Mouse (Mus musculus) forelimb bud, embryonic 11.5 days (tissue): Measurements from ENCODE around the gene Ap4m1.
A peak's percentile ranks its signal among the peaks of the same experiment; 100 is the strongest.

ENCODE experiments used
- DNase-seq: peaks from one replicate; pipeline ENCODE4 v3.0.0-alpha.2; 2012; ENCODE audit warnings: low read depth, low spot score

Gene Ap4m1

GRCm38 (mm10) chr5:138171695-138172491 is at the start of gene Ap4m1, which contains the start of gene Mcm7:
Gene Ap4m1, plus strand, starts transcription at chr5:138172002.
Gene Mcm7, minus strand, starts transcription at chr5:138172422.
- peak; percentile 96 for DNase-seq

GRCm38 (mm10) chr5:138132425-138133064 is 39.3 kb upstream of the Ap4m1 start:
- DNase-seq = no peak

- no peak for DNase-seq
Observed at GRCm38 (mm10) chr5:138137257-138137656, 34.5 kb upstream of the Ap4m1 start.

GRCm38 (mm10) chr5:138137935-138138549 is 33.8 kb upstream of the Ap4m1 start:
- peak; percentile 56 for DNase-seq

GRCm38 (mm10) chr5:138138585-138138984 is 33.2 kb upstream of the Ap4m1 start:
- no peak for DNase-seq

- no peak for DNase-seq
Observed at GRCm38 (mm10) chr5:138154390-138154789, 17.4 kb upstream of the Ap4m1 start.

GRCm38 (mm10) chr5:138155443-138155976 is 16.3 kb upstream of the Ap4m1 start, which contains the start of gene Zfp113:
Gene Zfp113, minus strand, starts transcription at chr5:138155744.
- DNase-seq = peak; percentile 96

GRCm38 (mm10) chr5:138160224-138160762 is 11.5 kb upstream of the Ap4m1 start:
- DNase-seq = no peak

- peak; percentile 83 for DNase-seq
Observed at GRCm38 (mm10) chr5:138160842-138161665, 10.7 kb upstream of the Ap4m1 start, which contains the start of gene Cops6. Gene Cops6, plus strand, starts transcription at chr5:138161071.

GRCm38 (mm10) chr5:138163046-138163445 is 8.8 kb upstream of the Ap4m1 start:
- DNase-seq = no peak

- no peak for DNase-seq
Observed at GRCm38 (mm10) chr5:138163610-138164009, 8.2 kb upstream of the Ap4m1 start.

- DNase-seq = no peak
Observed at GRCm38 (mm10) chr5:138165594-138165993, 6.2 kb upstream of the Ap4m1 start.

- DNase-seq = peak; percentile 97
Observed at GRCm38 (mm10) chr5:138170936-138171561, 753 bp upstream of the Ap4m1 start.

- no peak for DNase-seq
Observed at GRCm38 (mm10) chr5:138173217-138173616, 1.4 kb downstream of the Ap4m1 start.

GRCm38 (mm10) chr5:138186950-138187638 is 15.3 kb downstream of the Ap4m1 start, which contains the start of the genes Taf6 and Cnpy4:
Gene Taf6, minus strand, starts transcription at chr5:138187451.
Gene Cnpy4, plus strand, starts transcription at chr5:138187485.
- peak; percentile 88 for DNase-seq

- DNase-seq = peak; percentile 79
Observed at GRCm38 (mm10) chr5:138187661-138188306, 16.0 kb downstream of the Ap4m1 start.

GRCm38 (mm10) chr5:138193771-138194727 is 22.2 kb downstream of the Ap4m1 start, which contains the start of gene Mblac1:
Gene Mblac1, plus strand, starts transcription at chr5:138194314.
- DNase-seq = peak; percentile 93
